Mouse (Mus musculus): ENCODE measurements around the gene Gm12355. TPM values are rescaled to one million over a fixed set of nuclear protein-coding genes. Genes with fewer than 3 reads are reported as not detected.
A peak's percentile ranks its signal among the peaks of the same experiment; 100 is the strongest.
"Not testable (repeated sequence)": the region's sequence is repeated elsewhere in the genome, so short reads cannot be mapped to it uniquely, and the experiment has no call there.

The Gm12355 gene
- polyA plus RNA-seq (2014; fragmentation: Nextera tagmentation; extraction: Ambion mirVana) = 0.75 and 0.80 TPM in 2 replicates

GRCm38 (mm10) chr11:98625611-98626410, at the start of gene Gm12355, which contains the start of gene Gsdma3:
Gm12355 (minus strand) TSS chr11:98625661.
Gsdma3 (plus strand) TSS chr11:98626360.
- WGBS = 91% methylated on average over 10 of the region's 10 CpGs
- no peak for DNase-seq (ENCODE audit: low spot score)
- no peak for ATAC-seq (ENCODE audit: insufficient number of reproducible peaks, low FRiP score, low TSS enrichment, low read depth)

GRCm38 (mm10) chr11:98673136-98673535, 47.7 kb upstream of the Gm12355 start:
- not testable (repeated sequence) for H3K27me3 ChIP-seq (ENCODE audit: control insufficient read depth, insufficient read depth, low read length); H3K4me1 ChIP-seq (ENCODE audit: control insufficient read depth, insufficient read depth, low read length); H3K4me2 ChIP-seq (ENCODE audit: low read depth, severe bottlenecking); H3K9ac ChIP-seq (ENCODE audit: low read length); H3K36me3 ChIP-seq (ENCODE audit: control insufficient read depth, insufficient read depth, low read length); ATAC-seq (ENCODE audit: insufficient number of reproducible peaks, low FRiP score, low TSS enrichment, low read depth); H3K9me3 ChIP-seq (ENCODE audit: control insufficient read depth, low read length); H3K27ac ChIP-seq (replicated peaks; ENCODE audit: low read depth, low read length); H3K4me3 ChIP-seq (ENCODE audit: low read depth, low read length)
- 6% methylated on average over 6 of the region's 7 CpGs for WGBS
- DNase-seq (ENCODE audit: low spot score) = peak; percentile 70

More at GRCm38 (mm10) chr11:98625611-98626410, at the start of gene Gm12355, which contains the start of gene Gsdma3:
- Histone ChIP-seq H3K27me3 (ENCODE audit: control insufficient read depth, insufficient read depth, low read length) (no peaks in the 10 kb centered on the region), H3K9me3 (ENCODE audit: control insufficient read depth, low read length) (no peaks in the 10 kb centered on the region), H3K9ac (ENCODE audit: low read length) (no peak within 1 kb of the TSS), H3K4me3 (ENCODE audit: low read depth, low read length) (no peak within 1 kb of the TSS), H3K27ac (replicated peaks; ENCODE audit: low read depth, low read length) (no peak within 1 kb of the TSS), H3K4me1 (ENCODE audit: control insufficient read depth, insufficient read depth, low read length) (no peaks in the 10 kb centered on the region), H3K36me3 (ENCODE audit: control insufficient read depth, insufficient read depth, low read length) (no peaks in the 10 kb centered on the region), H3K4me2 (ENCODE audit: low read depth, severe bottlenecking) (no peak within 1 kb of the TSS)

- no peak overlapping the region for H3K27ac ChIP-seq (replicated peaks; ENCODE audit: low read depth, low read length)
- H3K36me3 ChIP-seq (ENCODE audit: control insufficient read depth, insufficient read depth, low read length) = no peaks in the 10 kb centered on the region
- no peak for DNase-seq (ENCODE audit: low spot score)
- H3K4me3 ChIP-seq (ENCODE audit: low read depth, low read length) = no peak overlapping the region
- H3K9me3 ChIP-seq (ENCODE audit: control insufficient read depth, low read length) = no peaks in the 10 kb centered on the region
- no peaks in the 10 kb centered on the region; the same call in 1 of the 2 replicates for H3K27me3 ChIP-seq (ENCODE audit: control insufficient read depth, insufficient read depth, low read length)
- no peak for ATAC-seq (ENCODE audit: insufficient number of reproducible peaks, low FRiP score, low TSS enrichment, low read depth)
- H3K4me1 ChIP-seq (ENCODE audit: control insufficient read depth, insufficient read depth, low read length) = no peaks in the 10 kb centered on the region
- H3K9ac ChIP-seq (ENCODE audit: low read length) = no peak overlapping the region
- H3K4me2 ChIP-seq (ENCODE audit: low read depth, severe bottlenecking) = no peak overlapping the region
- 90% methylated on average over 5 of the region's 5 CpGs for WGBS
Measured at GRCm38 (mm10) chr11:98672482-98672881, 47.0 kb upstream of the Gm12355 start.

- H3K27ac ChIP-seq (replicated peaks; ENCODE audit: low read depth, low read length) = no peak overlapping the region
- no peaks in the 10 kb centered on the region for H3K4me1 ChIP-seq (ENCODE audit: control insufficient read depth, insufficient read depth, low read length)
- H3K4me2 ChIP-seq (ENCODE audit: low read depth, severe bottlenecking) = no peak overlapping the region
- H3K9me3 ChIP-seq (ENCODE audit: control insufficient read depth, low read length) = no peaks in the 10 kb centered on the region
- ATAC-seq (ENCODE audit: insufficient number of reproducible peaks, low FRiP score, low TSS enrichment, low read depth) (no peak), DNase-seq (ENCODE audit: low spot score) (no peak)
- H3K36me3 ChIP-seq (ENCODE audit: control insufficient read depth, insufficient read depth, low read length) = no peaks in the 10 kb centered on the region
- WGBS = 57% methylated on average over 5 of the region's 5 CpGs
- no peaks in the 10 kb centered on the region; the same call in 1 of the 2 replicates for H3K27me3 ChIP-seq (ENCODE audit: control insufficient read depth, insufficient read depth, low read length)
- no peak overlapping the region for H3K9ac ChIP-seq (ENCODE audit: low read length)
- no peak overlapping the region for H3K4me3 ChIP-seq (ENCODE audit: low read depth, low read length)
Measured at GRCm38 (mm10) chr11:98671857-98672256, 46.4 kb upstream of the Gm12355 start.

- Histone ChIP-seq H3K4me1 (ENCODE audit: control insufficient read depth, insufficient read depth, low read length) (no peaks in the 10 kb centered on the region), H3K9me3 (ENCODE audit: control insufficient read depth, low read length) (no peaks in the 10 kb centered on the region), H3K4me2 (ENCODE audit: low read depth, severe bottlenecking) (no peak overlapping the region), H3K27me3 (ENCODE audit: control insufficient read depth, insufficient read depth, low read length) (no peaks in the 10 kb centered on the region; the same call in 1 of the 2 replicates), H3K4me3 (ENCODE audit: low read depth, low read length) (no peak overlapping the region), H3K27ac (replicated peaks; ENCODE audit: low read depth, low read length) (no peak overlapping the region), H3K36me3 (ENCODE audit: control insufficient read depth, insufficient read depth, low read length) (no peaks in the 10 kb centered on the region), H3K9ac (ENCODE audit: low read length) (no peak overlapping the region)
- no peak for ATAC-seq (ENCODE audit: insufficient number of reproducible peaks, low FRiP score, low TSS enrichment, low read depth)
- no peak for DNase-seq (ENCODE audit: low spot score)
- 77% methylated on average over 3 of the region's 3 CpGs for WGBS
Measured at GRCm38 (mm10) chr11:98671284-98671815, 45.9 kb upstream of the Gm12355 start.

GRCm38 (mm10) chr11:98668984-98669383, 43.5 kb upstream of the Gm12355 start:
- H3K4me1 ChIP-seq (ENCODE audit: control insufficient read depth, insufficient read depth, low read length) = no peaks in the 10 kb centered on the region
- H3K4me3 ChIP-seq (ENCODE audit: low read depth, low read length) = no peak overlapping the region
- H3K36me3 ChIP-seq (ENCODE audit: control insufficient read depth, insufficient read depth, low read length) = no peaks in the 10 kb centered on the region
- H3K9ac ChIP-seq (ENCODE audit: low read length) = no peak overlapping the region
- H3K27ac ChIP-seq (replicated peaks; ENCODE audit: low read depth, low read length) = no peak overlapping the region
- ATAC-seq (ENCODE audit: insufficient number of reproducible peaks, low FRiP score, low TSS enrichment, low read depth) (no peak), DNase-seq (ENCODE audit: low spot score) (no peak)
- no peak overlapping the region for H3K4me2 ChIP-seq (ENCODE audit: low read depth, severe bottlenecking)
- H3K9me3 ChIP-seq (ENCODE audit: control insufficient read depth, low read length) = no peaks in the 10 kb centered on the region
- WGBS = 76% methylated on average over 2 of the region's 2 CpGs
- H3K27me3 ChIP-seq (ENCODE audit: control insufficient read depth, insufficient read depth, low read length) = no peaks in the 10 kb centered on the region; the same call in 1 of the 2 replicates

- Histone ChIP-seq H3K27ac (replicated peaks; ENCODE audit: low read depth, low read length) (no peak within 1 kb of the TSS), H3K4me2 (ENCODE audit: low read depth, severe bottlenecking) (no peak within 1 kb of the TSS), H3K4me1 (ENCODE audit: control insufficient read depth, insufficient read depth, low read length) (no peaks in the 10 kb centered on the region), H3K4me3 (ENCODE audit: low read depth, low read length) (no peak within 1 kb of the TSS), H3K9me3 (ENCODE audit: control insufficient read depth, low read length) (no peaks in the 10 kb centered on the region), H3K27me3 (ENCODE audit: control insufficient read depth, insufficient read depth, low read length) (no peaks in the 10 kb centered on the region; the same call in 1 of the 2 replicates), H3K36me3 (ENCODE audit: control insufficient read depth, insufficient read depth, low read length) (no peaks in the 10 kb centered on the region), H3K9ac (ENCODE audit: low read length) (no peak within 1 kb of the TSS)
- 22% methylated on average over 4 of the region's 4 CpGs for WGBS
- no peak for DNase-seq (ENCODE audit: low spot score)
- ATAC-seq (ENCODE audit: insufficient number of reproducible peaks, low FRiP score, low TSS enrichment, low read depth) = no peak
Measured at GRCm38 (mm10) chr11:98664091-98664490, 38.6 kb upstream of the Gm12355 start, which contains the start of gene Gsdma. Gsdma (plus strand) TSS chr11:98664351.

- ATAC-seq (ENCODE audit: insufficient number of reproducible peaks, low FRiP score, low TSS enrichment, low read depth) = no peak
- H3K4me2 ChIP-seq (ENCODE audit: low read depth, severe bottlenecking) = no peak overlapping the region
Measured at GRCm38 (mm10) chr11:98660517-98660916, 35.1 kb upstream of the Gm12355 start.

More at GRCm38 (mm10) chr11:98660517-98660916, 35.1 kb upstream of the Gm12355 start:
- Histone ChIP-seq H3K36me3 (ENCODE audit: control insufficient read depth, insufficient read depth, low read length) (no peaks in the 10 kb centered on the region), H3K9ac (ENCODE audit: low read length) (no peak overlapping the region), H3K27ac (replicated peaks; ENCODE audit: low read depth, low read length) (no peak overlapping the region), H3K27me3 (ENCODE audit: control insufficient read depth, insufficient read depth, low read length) (no peaks in the 10 kb centered on the region), H3K9me3 (ENCODE audit: control insufficient read depth, low read length) (no peaks in the 10 kb centered on the region), H3K4me3 (ENCODE audit: low read depth, low read length) (no peak overlapping the region), H3K4me1 (ENCODE audit: control insufficient read depth, insufficient read depth, low read length) (no peaks in the 10 kb centered on the region)
- whole genome bisulfite sequencing = 10% methylated on average over 6 of the region's 6 CpGs
- peak; percentile 38 for DNase-seq (ENCODE audit: low spot score)

Data from limb, embryonic 11.5 days (tissue).